Mouse (Mus musculus): ENCODE data around the gene Arl6ip1. TPM values are rescaled to one million over a fixed set of nuclear protein-coding genes. Genes with fewer than 3 reads are reported as not detected.
"Not testable (repeated sequence)": the region's sequence is repeated elsewhere in the genome, so short reads cannot be mapped to it uniquely, and the experiment has no call there.

The Arl6ip1 gene
- 100 to 1,000 TPM; 298 to 300 TPM for total RNA-seq (2021)

GRCm38 (mm10) chr7:118129430-118130041, at the start of gene Arl6ip1:
Gene Arl6ip1, minus strand, starts transcription at chr7:118129662.
- DNase-seq, result peak; percentile 97

- no peak for DNase-seq
These were observed 46.4 kb upstream of the Arl6ip1 start for GRCm38 (mm10) chr7:118175821-118176355.

- DNase-seq, result not testable (repeated sequence)
These were observed 40.7 kb upstream of the Arl6ip1 start for GRCm38 (mm10) chr7:118170125-118170524.

GRCm38 (mm10) chr7:118163006-118163405, 33.5 kb upstream of the Arl6ip1 start:
- no peak for DNase-seq

- DNase-seq, result no peak
These were observed 30.7 kb upstream of the Arl6ip1 start for GRCm38 (mm10) chr7:118160121-118160520.

GRCm38 (mm10) chr7:118156461-118156860, 27.0 kb upstream of the Arl6ip1 start:
- DNase-seq, result no peak

- DNase-seq, result no peak
These were observed 24.7 kb upstream of the Arl6ip1 start for GRCm38 (mm10) chr7:118154150-118154549.

GRCm38 (mm10) chr7:118143602-118144001, 14.1 kb upstream of the Arl6ip1 start:
- no peak for DNase-seq

- DNase-seq, result no peak
These were observed 13.7 kb upstream of the Arl6ip1 start for GRCm38 (mm10) chr7:118143123-118143522.

GRCm38 (mm10) chr7:118141271-118141670, 11.8 kb upstream of the Arl6ip1 start:
- DNase-seq, result no peak

GRCm38 (mm10) chr7:118135128-118135527, 5.7 kb upstream of the Arl6ip1 start:
- no peak for DNase-seq

GRCm38 (mm10) chr7:118128925-118129429, 485 bp downstream of the Arl6ip1 start:
- peak in 1 of 2 experiments; percentile 31 for DNase-seq

- no peak for DNase-seq
These were observed 3.1 kb downstream of the Arl6ip1 start for GRCm38 (mm10) chr7:118126219-118126875.

- DNase-seq, result no peak
These were observed 3.7 kb downstream of the Arl6ip1 start for GRCm38 (mm10) chr7:118125736-118126135.

GRCm38 (mm10) chr7:118123512-118124411, 5.7 kb downstream of the Arl6ip1 start:
- no peak for DNase-seq

- DNase-seq, result no peak
These were observed 7.2 kb downstream of the Arl6ip1 start for GRCm38 (mm10) chr7:118122235-118122634.

- no peak for DNase-seq
These were observed 8.8 kb downstream of the Arl6ip1 start for GRCm38 (mm10) chr7:118120654-118121053.

GRCm38 (mm10) chr7:118119946-118120345, 9.5 kb downstream of the Arl6ip1 start:
- DNase-seq, result no peak

GRCm38 (mm10) chr7:118119142-118119541, 10.3 kb downstream of the Arl6ip1 start:
- DNase-seq, result no peak

GRCm38 (mm10) chr7:118118426-118118825, 11.0 kb downstream of the Arl6ip1 start:
- DNase-seq, result no peak

GRCm38 (mm10) chr7:118117539-118118210, 11.8 kb downstream of the Arl6ip1 start:
- DNase-seq, result no peak
